Mouse (Mus musculus) stomach, postnatal 0 days (tissue): ENCODE measurements at regions not wholly inside any gene's neighbourhood (a gene's known extent, or its start where the extent isn't known, plus 50 kb on each side); places are given as distances from the start of the nearest gene placed in this dataset.

Source experiments
- ATAC-seq: fragments of 200-750 bp; cut with Nextera tagmentation; 2 replicates; pipeline ENCODE4 v1.8.0; 2017; ENCODE audit not compliant: low FRiP score, low TSS enrichment
- DNase-seq: peaks from one replicate; pipeline ENCODE4 v3.0.0-alpha.2; 2016; ENCODE audit warnings: low spot score
- H3K27ac ChIP-seq: fragments of 300-500 bp; sonication (generic); replicated peaks from 2 replicates; pipeline ENCODE4 v1.5.1; 2014; ENCODE audit warnings: mild to moderate bottlenecking, control low read depth
- H3K27me3 ChIP-seq: fragments of 300-500 bp; sonication (generic); 2 replicates; pipeline ENCODE4 v1.6.1; 2014; ENCODE audit warnings: low read length; ENCODE audit not compliant: control insufficient read depth, insufficient read depth
- H3K36me3 ChIP-seq: fragments of 300-500 bp; sonication (generic); 2 replicates; pipeline ENCODE4 v1.6.1; 2014; ENCODE audit warnings: low read length, mixed read lengths; ENCODE audit not compliant: control insufficient read depth, insufficient read depth
- H3K4me1 ChIP-seq: fragments of 300-500 bp; sonication (generic); replicated peaks from 2 replicates; pipeline ENCODE4 v1.6.1; 2014; ENCODE audit warnings: antibody characterized with exemption; ENCODE audit not compliant: control insufficient read depth, insufficient read depth
- H3K4me2 ChIP-seq: fragments of 300-500 bp; sonication (generic); replicated peaks from 2 replicates; pipeline ENCODE4 v1.6.1; 2014; ENCODE audit warnings: low read depth, mild to moderate bottlenecking, control low read depth, moderate library complexity
- H3K4me3 ChIP-seq: fragments of 300-500 bp; sonication (generic); 2 replicates; pipeline ENCODE4 v1.5.1; 2014; ENCODE audit warnings: low read depth, low read length, control low read depth
- H3K9ac ChIP-seq: fragments of 300-500 bp; sonication (generic); 2 replicates; pipeline ENCODE4 v1.6.1; 2014; ENCODE audit warnings: mild to moderate bottlenecking, low read length, control low read depth, mixed read lengths
- H3K9me3 ChIP-seq: fragments of 300-500 bp; sonication (generic); 2 replicates; pipeline ENCODE4 v1.6.1; 2016; ENCODE audit warnings: low read length; ENCODE audit not compliant: control insufficient read depth
- CTCF ChIP-seq: IDR thresholded peaks from 2 replicates; pipeline ENCODE4 v1.5.1; 2016; ENCODE audit warnings: antibody characterized with exemption, low read depth, mild to moderate bottlenecking, moderate library complexity
- EP300 ChIP-seq: optimal IDR thresholded peaks from 2 replicates; pipeline ENCODE3; 2016; ENCODE audit warnings: antibody characterized with exemption
- WGBS: fragments of 180-500 bp; shearing (Covaris S2); extraction: QIAGEN DNeasy Blood & Tissue Kit; methylation state at CpG from one replicate; pipeline ENCODE4 v1.1.7; 2014; 5-methylcytosine and 5-hydroxymethylcytosine counted together

DNA sequence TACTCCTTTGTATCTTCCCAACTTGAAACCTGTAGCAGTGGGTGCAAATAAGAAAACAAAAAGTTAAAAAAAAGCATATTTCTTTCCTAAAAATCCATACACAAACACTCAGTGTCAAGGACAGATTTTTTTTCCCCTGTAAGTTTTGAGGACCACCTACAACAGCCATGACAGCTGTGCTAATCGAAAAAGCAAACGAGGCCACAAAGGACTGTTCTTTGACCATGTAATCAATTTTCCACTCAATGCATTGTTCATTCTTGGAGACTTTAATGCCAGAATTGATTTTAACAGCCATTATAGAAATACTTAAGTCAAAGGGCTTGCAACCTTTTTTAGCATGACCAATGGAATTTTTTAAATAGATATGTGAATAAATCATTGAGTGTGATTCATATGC, 286.1 kb downstream of the Rpl36a-ps1 start:
- Histone ChIP-seq H3K9ac (no peak overlapping the region), H3K27me3 (no peaks in the 10 kb centered on the region), H3K27ac (no peak overlapping the region), H3K9me3 (no peaks in the 10 kb centered on the region), H3K36me3 (no peaks in the 10 kb centered on the region), H3K4me3 (no peak overlapping the region), H3K4me2 (no peak overlapping the region), H3K4me1 (no peaks in the 10 kb centered on the region)
- WGBS: 61% methylated on average over 2 of the region's 2 CpGs
- TF ChIP-seq EP300 (no peak), CTCF (no peak)
- no peak for ATAC-seq
- no peak for DNase-seq

DNA sequence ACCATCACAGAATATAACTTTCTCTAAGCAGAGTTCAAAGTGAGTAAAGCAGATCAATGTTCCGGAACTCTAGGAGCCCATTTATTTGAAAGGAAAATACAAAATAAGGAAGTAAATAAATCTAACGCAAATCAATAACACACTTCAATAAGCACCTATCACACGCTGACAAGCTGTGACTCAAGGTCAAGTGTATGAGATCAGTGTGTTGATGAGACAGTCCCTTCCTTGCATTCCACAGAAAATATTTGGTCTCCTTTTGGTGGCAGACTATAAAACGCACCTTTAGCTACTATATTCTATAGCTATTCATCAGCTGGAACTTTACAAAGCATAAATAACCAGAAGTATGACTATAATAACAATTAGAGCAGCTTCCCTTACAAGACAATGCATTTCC, 286.5 kb downstream of the Rpl36a-ps1 start:
- no peaks in the 10 kb centered on the region for H3K36me3 ChIP-seq
- no peak overlapping the region for H3K9ac ChIP-seq
- no peaks in the 10 kb centered on the region for H3K9me3 ChIP-seq
- no peak overlapping the region for H3K27ac ChIP-seq
- TF ChIP-seq EP300 (no peak), CTCF (no peak)
- H3K4me1 ChIP-seq: no peaks in the 10 kb centered on the region
- H3K4me2 ChIP-seq: no peak overlapping the region
- DNase-seq (no peak), ATAC-seq (no peak)
- WGBS: 71% methylated on average over 4 of the region's 4 CpGs
- no peaks in the 10 kb centered on the region for H3K27me3 ChIP-seq
- H3K4me3 ChIP-seq: no peak overlapping the region

- H3K27me3 ChIP-seq: no peaks in the 10 kb centered on the region
- DNase-seq (no peak), ATAC-seq (no peak)
- no peak overlapping the region for H3K27ac ChIP-seq
- H3K9ac ChIP-seq: no peak overlapping the region
- TF ChIP-seq EP300 (no peak), CTCF (no peak)
- WGBS: 80% methylated on average over 6 of the region's 6 CpGs
- no peak overlapping the region for H3K4me2 ChIP-seq
- H3K9me3 ChIP-seq: no peaks in the 10 kb centered on the region
- H3K4me1 ChIP-seq: no peaks in the 10 kb centered on the region
- no peak overlapping the region for H3K4me3 ChIP-seq
- H3K36me3 ChIP-seq: no peaks in the 10 kb centered on the region
Observed at GRCm38 (mm10) chr14:98703289-98703688, 290.8 kb downstream of the Rpl36a-ps1 start.

DNA sequence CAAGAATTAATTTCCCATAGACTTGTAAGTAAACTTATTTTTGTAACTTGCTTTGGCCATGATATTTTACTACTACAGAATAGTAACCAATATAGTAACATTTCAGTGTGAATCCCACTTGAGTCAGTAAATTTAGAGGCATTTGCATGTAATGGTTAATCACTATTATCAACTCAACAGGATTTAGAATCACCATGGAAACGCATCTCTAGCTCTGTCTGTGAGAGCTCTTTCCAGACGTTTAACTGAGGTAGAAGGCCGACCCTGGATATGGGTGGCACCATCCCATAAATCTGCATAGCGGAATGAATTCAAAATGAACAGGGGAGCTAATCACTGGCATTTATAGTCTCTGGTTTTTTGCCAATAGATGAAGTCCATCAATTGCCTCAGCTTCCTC, 337.6 kb downstream of the Rpl36a-ps1 start:
- DNase-seq (no peak), ATAC-seq (no peak)
- TF ChIP-seq EP300: no peak
- TF ChIP-seq CTCF: no peak
- H3K4me2 ChIP-seq: no peak overlapping the region
- no peaks in the 10 kb centered on the region for H3K27me3 ChIP-seq
- no peak overlapping the region for H3K4me3 ChIP-seq
- no peaks in the 10 kb centered on the region for H3K9me3 ChIP-seq
- H3K4me1 ChIP-seq: no peaks in the 10 kb centered on the region
- WGBS: 79% methylated on average over 4 of the region's 4 CpGs
- no peak overlapping the region for H3K9ac ChIP-seq
- H3K36me3 ChIP-seq: no peaks in the 10 kb centered on the region
- no peak overlapping the region for H3K27ac ChIP-seq

DNA sequence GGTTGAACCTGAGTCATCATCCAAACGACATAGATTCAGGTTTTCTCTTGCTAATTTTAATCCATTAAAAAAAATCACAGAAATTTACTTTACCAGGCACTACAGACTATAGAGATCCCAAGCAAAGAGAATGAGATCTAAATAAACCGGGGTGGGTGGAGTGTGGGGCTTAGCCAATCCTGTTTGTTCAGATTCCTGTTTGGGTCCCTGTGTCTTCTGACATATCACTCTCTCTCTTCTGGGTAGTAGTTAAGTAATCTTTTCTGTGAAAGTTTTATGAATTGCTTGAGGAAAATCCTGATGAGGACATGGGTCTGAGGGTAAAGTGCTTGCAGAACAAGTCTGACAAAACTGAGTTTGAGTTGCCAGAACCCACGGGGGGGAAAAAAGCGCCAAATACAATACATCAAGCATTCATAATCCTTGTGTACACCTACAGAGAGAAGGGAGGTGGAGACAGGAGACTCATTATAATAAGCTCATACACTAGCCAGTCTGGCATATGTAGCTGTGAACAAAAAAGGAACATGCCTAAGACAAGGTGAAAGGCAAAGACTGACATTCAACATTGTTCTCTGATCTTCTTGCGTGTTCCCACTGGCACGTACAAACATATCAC, 339.8 kb downstream of the Rpl36a-ps1 start:
- no peak for ATAC-seq
- WGBS: 57% methylated on average over 6 of the region's 6 CpGs

DNA sequence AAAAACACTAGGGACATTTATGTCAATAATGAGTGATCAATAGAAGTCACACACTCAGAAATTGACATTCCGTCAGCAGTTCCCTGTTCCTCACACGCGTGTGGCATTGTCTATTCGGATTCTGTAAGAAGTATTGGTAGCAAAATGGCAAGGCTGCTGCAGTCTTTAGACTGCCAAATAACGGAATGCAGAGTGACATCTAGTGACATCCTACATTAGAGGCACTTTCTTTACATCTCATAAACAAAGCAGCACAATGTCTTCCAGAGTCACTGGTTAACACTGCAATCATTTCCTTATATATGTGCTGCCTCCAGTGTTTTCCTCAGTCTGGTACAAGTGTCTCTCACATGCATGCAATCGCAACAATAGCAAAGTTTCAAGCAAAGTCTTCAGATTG, 342.9 kb downstream of the Rpl36a-ps1 start:
- DNase-seq (no peak), ATAC-seq (no peak)
- H3K9me3 ChIP-seq: no peaks in the 10 kb centered on the region
- no peak overlapping the region for H3K4me2 ChIP-seq
- no peaks in the 10 kb centered on the region for H3K36me3 ChIP-seq
- 77% methylated on average over 6 of the region's 6 CpGs for WGBS
- no peaks in the 10 kb centered on the region for H3K4me1 ChIP-seq
- no peak overlapping the region for H3K27ac ChIP-seq
- no peak overlapping the region for H3K4me3 ChIP-seq
- TF ChIP-seq CTCF (no peak), EP300 (no peak)
- no peaks in the 10 kb centered on the region for H3K27me3 ChIP-seq
- no peak overlapping the region for H3K9ac ChIP-seq

More for the DNA sequence above, 339.8 kb downstream of the Rpl36a-ps1 start:
- H3K9ac ChIP-seq: no peak overlapping the region
- H3K4me1 ChIP-seq: no peaks in the 10 kb centered on the region
- no peaks in the 10 kb centered on the region for H3K9me3 ChIP-seq
- H3K4me3 ChIP-seq: no peak overlapping the region
- H3K4me2 ChIP-seq: no peak overlapping the region
- no peak for DNase-seq
- H3K27ac ChIP-seq: no peak overlapping the region
- H3K27me3 ChIP-seq: no peaks in the 10 kb centered on the region
- no peak for TF ChIP-seq EP300
- TF ChIP-seq CTCF: no peak
- no peaks in the 10 kb centered on the region for H3K36me3 ChIP-seq
